20 mouse cellular contexts compared by ENCODE assay signal in the genomic region with DNA sequence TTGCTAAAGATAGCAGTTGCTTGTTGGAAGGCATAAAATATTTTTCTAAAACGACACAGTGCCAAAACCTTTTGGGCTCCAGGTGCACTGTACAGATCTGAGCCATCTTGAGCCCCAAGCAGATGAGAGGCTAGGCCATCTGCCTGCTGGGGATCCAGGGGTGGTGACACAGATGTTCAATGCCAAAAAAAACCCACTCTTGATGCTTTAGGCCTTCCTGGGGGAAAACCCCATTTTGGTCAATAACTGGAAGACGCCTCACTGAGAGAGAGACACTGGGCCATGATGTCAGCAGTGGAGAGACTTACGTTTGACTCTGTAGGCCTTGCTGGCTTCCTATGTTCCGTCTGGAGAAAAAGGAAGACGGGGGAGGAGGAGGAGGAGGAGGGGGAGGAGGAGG.
"Had no signal": no experiment of that assay in that cellular context is flagged by ENCODE, and none has a peak within 500 bp of the region (broad histone marks: within the 10 kb centered on the region; RNA-seq: fewer than 3 reads in every experiment).

No protein-coding gene starts in this region.

- DNase-seq: kidney, adult 9 months; kidney, postnatal 14 days; kidney, postnatal 4 days; left cerebral cortex, postnatal 4 days; liver, postnatal 0 days; lung, embryonic 14.5 days; right cerebral cortex, adult 18-20 months; right cerebral cortex, postnatal 14 days; right cerebral cortex, postnatal 4 days; thymus, adult 2 months; thymus, postnatal 25 days had no signal

- H3K27me3 ChIP-seq: limb, embryonic 15.5 days; midbrain, embryonic 15.5 days; neural tube, embryonic 12.5 days; neural tube, embryonic 15.5 days had no signal

- H3K27ac ChIP-seq: limb, embryonic 12.5 days; limb, embryonic 15.5 days; liver, embryonic 14.5 days; macrophage; midbrain, embryonic 12.5 days; midbrain, embryonic 15.5 days; neural tube, embryonic 12.5 days; neural tube, embryonic 15.5 days; stomach, postnatal 0 days had no signal

- H3K36me3 ChIP-seq: limb, embryonic 12.5 days; limb, embryonic 15.5 days; midbrain, embryonic 12.5 days; midbrain, embryonic 15.5 days; neural tube, embryonic 12.5 days; neural tube, embryonic 15.5 days had no signal

- H3K9me3 ChIP-seq: limb, embryonic 12.5 days; limb, embryonic 15.5 days; midbrain, embryonic 12.5 days; midbrain, embryonic 15.5 days; neural tube, embryonic 12.5 days; neural tube, embryonic 15.5 days had no signal

- H3K4me3 ChIP-seq: limb, embryonic 12.5 days; limb, embryonic 15.5 days; midbrain, embryonic 12.5 days; midbrain, embryonic 15.5 days; neural tube, embryonic 12.5 days; neural tube, embryonic 15.5 days had no signal
